Mouse (Mus musculus) embryonic facial prominence, embryonic 14.5 days (tissue): Measurements from ENCODE around the gene Klhl22. TPM values are rescaled to one million over a fixed set of nuclear protein-coding genes. Genes with fewer than 3 reads are reported as not detected.

Source experiments
- ATAC-seq: fragments of 200-750 bp; cut with Nextera tagmentation; 2 replicates; pipeline ENCODE4 v1.8.0; 2017; ENCODE audit warnings: low read depth, moderate number of reproducible peaks, moderate TSS enrichment
- DNase-seq: peaks from one replicate; pipeline ENCODE4 v3.0.0-alpha.2; 2015; ENCODE audit warnings: low spot score
- H3K27ac ChIP-seq: fragments of 300-500 bp; sonication (generic); replicated peaks from 2 replicates; pipeline ENCODE4 v1.5.1; 2014; ENCODE audit warnings: low read depth, mild to moderate bottlenecking, low read length, moderate library complexity
- H3K27me3 ChIP-seq: fragments of 300-500 bp; sonication (generic); replicated peaks from 2 replicates; pipeline ENCODE4 v1.6.1; 2014; ENCODE audit warnings: low read length; ENCODE audit not compliant: control insufficient read depth, insufficient read depth
- H3K36me3 ChIP-seq: fragments of 300-500 bp; sonication (generic); 2 replicates; pipeline ENCODE4 v1.6.1; 2014; ENCODE audit warnings: low read length, mixed read lengths; ENCODE audit not compliant: control insufficient read depth, insufficient read depth
- H3K4me1 ChIP-seq: fragments of 300-500 bp; sonication (generic); 2 replicates; pipeline ENCODE4 v1.6.1; 2014; ENCODE audit warnings: antibody characterized with exemption, low read length; ENCODE audit not compliant: control insufficient read depth, insufficient read depth
- H3K4me2 ChIP-seq: fragments of 300-500 bp; sonication (generic); 2 replicates; pipeline ENCODE4 v1.6.1; 2014; ENCODE audit warnings: low read depth, mild to moderate bottlenecking, low read length, moderate library complexity, mixed read lengths
- H3K4me3 ChIP-seq: fragments of 300-500 bp; sonication (generic); 2 replicates; pipeline ENCODE4 v1.5.1; 2014; ENCODE audit warnings: low read depth, mild to moderate bottlenecking, low read length
- H3K9ac ChIP-seq: fragments of 300-500 bp; sonication (generic); 2 replicates; pipeline ENCODE4 v1.6.1; 2014; ENCODE audit warnings: low read depth, mild to moderate bottlenecking, low read length, moderate library complexity, mixed read lengths
- H3K9me3 ChIP-seq: fragments of 300-500 bp; sonication (generic); 2 replicates; pipeline ENCODE4 v1.6.1; 2016; ENCODE audit warnings: low read length; ENCODE audit not compliant: control insufficient read depth
- WGBS: fragments of 180-500 bp; shearing (Covaris S2); extraction: QIAGEN DNeasy Blood & Tissue Kit; methylation state at CpG from one replicate; pipeline ENCODE4 v1.1.7; 2014; 5-methylcytosine and 5-hydroxymethylcytosine counted together
- polyA plus RNA-seq: library from polyadenylated mRNA; unstranded; fragments of >200 nt; fragmentation: Nextera tagmentation; extraction: Ambion mirVana; gene quantifications from 2 replicates; pipeline ENCODE4 v1.2.1, GENCODE M21; 2014

The Klhl22 gene
- polyA plus RNA-seq, 1 experiment from 2014 or later, result 77.1 TPM

GRCm38 (mm10) chr16:17761074-17761473 is 1.7 kb downstream of the Klhl22 start:
- H3K27me3 ChIP-seq, result no peaks in the 10 kb centered on the region
- DNase-seq (peak; percentile 12), ATAC-seq (no peak)
- H3K4me1 ChIP-seq, result peaks cover 25% of the 10 kb centered on the region
- H3K27ac ChIP-seq, result no peak overlapping the region
- peaks cover 33% of the 10 kb centered on the region for H3K36me3 ChIP-seq
- no peaks in the 10 kb centered on the region for H3K9me3 ChIP-seq
- peak overlapping the region; percentile 86 for H3K4me3 ChIP-seq
- WGBS, result 18% methylated on average over 1 of the region's 1 CpGs
- H3K4me2 ChIP-seq, result peak overlapping the region; percentile 82
- no peak overlapping the region for H3K9ac ChIP-seq

GRCm38 (mm10) chr16:17764108-17764511 is 4.7 kb downstream of the Klhl22 start:
- no peaks in the 10 kb centered on the region for H3K9me3 ChIP-seq
- no peak overlapping the region for H3K9ac ChIP-seq
- WGBS, result 92% methylated on average over 4 of the region's 4 CpGs
- peaks cover 20% of the 10 kb centered on the region for H3K4me1 ChIP-seq
- no peak overlapping the region for H3K4me3 ChIP-seq
- no peaks in the 10 kb centered on the region for H3K27me3 ChIP-seq
- no peak for DNase-seq
- H3K27ac ChIP-seq, result no peak overlapping the region
- no peak for ATAC-seq
- no peak overlapping the region for H3K4me2 ChIP-seq
- peaks cover 57% of the 10 kb centered on the region for H3K36me3 ChIP-seq

- no peak overlapping the region for H3K4me2 ChIP-seq
- no peak overlapping the region for H3K9ac ChIP-seq
- H3K27me3 ChIP-seq, result no peaks in the 10 kb centered on the region
- no peaks in the 10 kb centered on the region; the same call in 1 of the 2 replicates for H3K4me1 ChIP-seq
- no peaks in the 10 kb centered on the region for H3K9me3 ChIP-seq
- H3K4me3 ChIP-seq, result no peak overlapping the region
- DNase-seq (no peak), ATAC-seq (no peak)
- no peak overlapping the region for H3K27ac ChIP-seq
- H3K36me3 ChIP-seq, result peaks cover 80% of the 10 kb centered on the region
- WGBS, result 77% methylated on average over 7 of the region's 7 CpGs
Observed at GRCm38 (mm10) chr16:17768834-17769233, 9.4 kb downstream of the Klhl22 start.

GRCm38 (mm10) chr16:17771117-17771865 is 11.9 kb downstream of the Klhl22 start:
- WGBS, result 61% methylated on average over 4 of the region's 4 CpGs
- Histone ChIP-seq H3K27me3 (no peaks in the 10 kb centered on the region), H3K9me3 (no peaks in the 10 kb centered on the region), H3K4me2 (no peak overlapping the region), H3K9ac (no peak overlapping the region), H3K27ac (no peak overlapping the region), H3K4me1 (no peaks in the 10 kb centered on the region), H3K4me3 (no peak overlapping the region), H3K36me3 (peaks cover 74% of the 10 kb centered on the region)
- DNase-seq, result peak; percentile 57
- peak; percentile 57 for ATAC-seq

GRCm38 (mm10) chr16:17776828-17777227 is 17.4 kb downstream of the Klhl22 start:
- ATAC-seq, result no peak
- no peak overlapping the region for H3K4me2 ChIP-seq
- H3K27me3 ChIP-seq, result no peaks in the 10 kb centered on the region
- H3K27ac ChIP-seq, result no peak overlapping the region
- DNase-seq, result no peak
- 64% methylated on average over 11 of the region's 11 CpGs for WGBS
- no peak overlapping the region for H3K4me3 ChIP-seq
- H3K4me1 ChIP-seq, result no peaks in the 10 kb centered on the region
- peaks cover 83% of the 10 kb centered on the region for H3K36me3 ChIP-seq
- no peak overlapping the region for H3K9ac ChIP-seq
- no peaks in the 10 kb centered on the region for H3K9me3 ChIP-seq

GRCm38 (mm10) chr16:17778223-17778622 is 18.8 kb downstream of the Klhl22 start:
- Histone ChIP-seq H3K9ac (no peak overlapping the region), H3K9me3 (no peaks in the 10 kb centered on the region), H3K4me1 (no peaks in the 10 kb centered on the region), H3K36me3 (peaks cover 88% of the 10 kb centered on the region), H3K27me3 (no peaks in the 10 kb centered on the region), H3K27ac (no peak overlapping the region), H3K4me2 (no peak overlapping the region), H3K4me3 (no peak overlapping the region)
- DNase-seq, result peak; percentile 52
- 72% methylated on average over 4 of the region's 4 CpGs for WGBS
- ATAC-seq, result no peak; the same call in 1 of the 2 replicates

- 88% methylated on average over 1 of the region's 1 CpGs for WGBS
- Histone ChIP-seq H3K4me3 (no peak overlapping the region), H3K4me1 (no peaks in the 10 kb centered on the region), H3K9ac (no peak overlapping the region), H3K27me3 (no peaks in the 10 kb centered on the region), H3K4me2 (no peak overlapping the region), H3K27ac (no peak overlapping the region), H3K9me3 (no peaks in the 10 kb centered on the region), H3K36me3 (peaks cover 90% of the 10 kb centered on the region)
- DNase-seq, result no peak
- ATAC-seq, result no peak
Observed at GRCm38 (mm10) chr16:17779692-17780091, 20.3 kb downstream of the Klhl22 start.

GRCm38 (mm10) chr16:17785337-17785736 is 25.9 kb downstream of the Klhl22 start:
- H3K4me3 ChIP-seq, result no peak overlapping the region
- H3K27me3 ChIP-seq, result no peaks in the 10 kb centered on the region
- no peak overlapping the region for H3K4me2 ChIP-seq
- no peak overlapping the region for H3K27ac ChIP-seq
- DNase-seq (peak; percentile 36), ATAC-seq (no peak; the same call in 1 of the 2 replicates)
- H3K9me3 ChIP-seq, result no peaks in the 10 kb centered on the region
- no peak overlapping the region for H3K9ac ChIP-seq
- H3K4me1 ChIP-seq, result no peaks in the 10 kb centered on the region
- WGBS, result 53% methylated on average over 3 of the region's 3 CpGs
- peaks cover 96% of the 10 kb centered on the region for H3K36me3 ChIP-seq

- 79% methylated on average over 3 of the region's 3 CpGs for WGBS
- H3K36me3 ChIP-seq, result peaks cover 65% of the 10 kb centered on the region
- H3K27ac ChIP-seq, result no peak overlapping the region
- H3K9ac ChIP-seq, result no peak overlapping the region
- no peaks in the 10 kb centered on the region for H3K27me3 ChIP-seq
- H3K9me3 ChIP-seq, result no peaks in the 10 kb centered on the region
- peaks cover 9% of the 10 kb centered on the region for H3K4me1 ChIP-seq
- H3K4me3 ChIP-seq, result no peak overlapping the region
- DNase-seq (peak; percentile 27), ATAC-seq (no peak)
- no peak overlapping the region for H3K4me2 ChIP-seq
Observed at GRCm38 (mm10) chr16:17792728-17793127, 33.3 kb downstream of the Klhl22 start.
